Mouse (Mus musculus): ENCODE measurements around the gene Slc16a10. TPM values are rescaled to one million over a fixed set of nuclear protein-coding genes. Genes with fewer than 3 reads are reported as not detected.

The Slc16a10 gene
- polyA plus RNA-seq, 1 experiment: 5.4 TPM

- Histone ChIP-seq H3K9me3 (replicated peaks; ENCODE audit: control insufficient read depth, insufficient read depth, low read length, poor library complexity, severe bottlenecking) (no peaks in the 10 kb centered on the region), H3K4me3 (ENCODE audit: low read depth, low read length) (no peak overlapping the region), H3K27ac (ENCODE audit: insufficient read depth, low read length) (no peak overlapping the region), H3K36me3 (ENCODE audit: control insufficient read depth, insufficient read depth, low read length, poor library complexity, severe bottlenecking) (no peaks in the 10 kb centered on the region), H3K4me1 (ENCODE audit: control insufficient read depth, insufficient read depth, low read length) (no peaks in the 10 kb centered on the region), H3K9ac (ENCODE audit: low read depth, poor library complexity, severe bottlenecking) (no peak overlapping the region), H3K27me3 (ENCODE audit: control insufficient read depth, insufficient read depth, low read length, poor library complexity, severe bottlenecking) (no peaks in the 10 kb centered on the region)
- TF ChIP-seq EP300 (IDR thresholded peaks at IDR 0.05; ENCODE audit: insufficient read depth, low read depth, low read length) (no peak), CTCF (IDR thresholded peaks at IDR 0.05; ENCODE audit: low read depth, low read length) (no peak), POLR2A (IDR thresholded peaks at IDR 0.05; ENCODE audit: insufficient read depth, low read length) (no peak)
Measured at GRCm38 (mm10) chr10:40144815-40145214, 2.8 kb upstream of the Slc16a10 start.

DNA sequence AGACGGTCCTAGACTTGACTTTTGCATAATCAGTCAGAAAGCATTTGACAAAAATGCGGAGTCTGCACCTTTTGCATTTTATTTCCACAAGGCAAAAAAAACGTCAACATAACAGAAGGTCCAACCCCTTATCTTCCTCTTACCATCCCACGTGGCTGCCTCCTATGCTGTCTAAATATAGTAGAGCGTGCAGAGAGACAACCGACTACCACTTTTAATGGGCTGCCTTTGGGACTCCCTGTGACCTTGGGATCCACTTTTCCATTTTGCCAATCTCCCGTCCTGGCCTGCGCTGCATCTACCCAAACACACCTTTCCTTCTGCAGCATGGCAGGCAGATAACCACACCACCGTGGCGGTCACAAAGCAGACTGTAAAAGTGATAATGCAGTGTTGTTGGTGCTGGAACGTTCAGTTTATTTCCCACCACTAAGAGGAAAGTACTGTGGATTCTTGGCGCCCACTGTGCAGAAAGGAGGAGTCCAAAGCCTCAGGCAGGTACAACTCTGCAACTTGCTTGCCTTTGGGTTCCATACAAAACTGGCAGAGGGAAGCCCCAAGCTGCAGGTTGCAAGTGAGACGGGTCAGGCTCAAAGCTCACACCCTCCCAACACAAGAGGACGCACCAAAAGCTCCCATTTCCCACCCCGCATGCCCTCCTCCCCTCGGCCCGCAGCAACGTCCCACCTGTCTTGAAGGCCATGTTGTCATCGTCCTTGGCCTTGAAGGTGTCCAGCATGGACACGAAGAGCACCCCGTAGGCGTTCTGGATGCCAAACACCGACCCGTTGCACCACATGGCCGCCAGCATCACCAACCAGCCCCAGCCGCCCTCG lies 824 bp downstream of the Slc16a10 start:
- Histone ChIP-seq H3K9me3 (replicated peaks; ENCODE audit: control insufficient read depth, insufficient read depth, low read length, poor library complexity, severe bottlenecking) (no peaks in the 10 kb centered on the region), H3K36me3 (ENCODE audit: control insufficient read depth, insufficient read depth, low read length, poor library complexity, severe bottlenecking) (no peaks in the 10 kb centered on the region), H3K27me3 (ENCODE audit: control insufficient read depth, insufficient read depth, low read length, poor library complexity, severe bottlenecking) (no peaks in the 10 kb centered on the region), H3K27ac (ENCODE audit: insufficient read depth, low read length) (no peak overlapping the region), H3K4me3 (ENCODE audit: low read depth, low read length) (peak overlapping the region; percentile 66), H3K9ac (ENCODE audit: low read depth, poor library complexity, severe bottlenecking) (peak overlapping the region; percentile 53), H3K4me1 (ENCODE audit: control insufficient read depth, insufficient read depth, low read length) (no peaks in the 10 kb centered on the region)
- TF ChIP-seq CTCF (IDR thresholded peaks at IDR 0.05; ENCODE audit: low read depth, low read length) (no peak), EP300 (IDR thresholded peaks at IDR 0.05; ENCODE audit: insufficient read depth, low read depth, low read length) (no peak)

DNA sequence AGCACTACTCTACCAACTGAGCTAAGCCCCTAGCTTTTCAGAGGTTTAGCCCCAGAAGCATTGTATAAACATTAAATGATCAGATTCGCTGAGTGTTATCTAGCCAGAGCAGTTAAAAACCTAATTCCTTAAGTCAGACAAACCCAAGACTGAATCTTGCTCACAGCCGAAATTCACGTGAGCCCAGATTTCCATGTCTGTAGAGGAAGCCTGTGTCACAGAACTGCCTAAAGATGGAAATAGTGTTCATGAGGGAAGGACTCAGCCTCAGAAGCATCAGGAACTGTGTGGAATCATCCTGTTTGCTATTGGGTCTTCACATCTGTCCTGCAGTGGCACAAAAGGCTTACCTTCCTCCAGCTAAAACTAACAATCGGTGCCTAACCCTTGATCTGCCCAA lies 2.4 kb downstream of the Slc16a10 start:
- no peak overlapping the region for H3K4me3 ChIP-seq (ENCODE audit: low read depth, low read length)

GRCm38 (mm10) chr10:40135807-40136778 lies 6.0 kb downstream of the Slc16a10 start:
- H3K4me3 ChIP-seq (ENCODE audit: low read depth, low read length): no peak overlapping the region
- no peak overlapping the region for H3K27ac ChIP-seq (ENCODE audit: insufficient read depth, low read length)
- TF ChIP-seq EP300 (IDR thresholded peaks at IDR 0.05; ENCODE audit: insufficient read depth, low read depth, low read length) (no peak), CTCF (IDR thresholded peaks at IDR 0.05; ENCODE audit: low read depth, low read length) (no peak), POLR2A (IDR thresholded peaks at IDR 0.05; ENCODE audit: insufficient read depth, low read length) (no peak)
- no peaks in the 10 kb centered on the region for H3K4me1 ChIP-seq (ENCODE audit: control insufficient read depth, insufficient read depth, low read length)
- no peaks in the 10 kb centered on the region for H3K27me3 ChIP-seq (ENCODE audit: control insufficient read depth, insufficient read depth, low read length, poor library complexity, severe bottlenecking)
- H3K9me3 ChIP-seq (replicated peaks; ENCODE audit: control insufficient read depth, insufficient read depth, low read length, poor library complexity, severe bottlenecking): no peaks in the 10 kb centered on the region
- H3K9ac ChIP-seq (ENCODE audit: low read depth, poor library complexity, severe bottlenecking): no peak overlapping the region
- H3K36me3 ChIP-seq (ENCODE audit: control insufficient read depth, insufficient read depth, low read length, poor library complexity, severe bottlenecking): no peaks in the 10 kb centered on the region

More for the DNA sequence above, 2.4 kb downstream of the Slc16a10 start:
- Histone ChIP-seq H3K27ac (ENCODE audit: insufficient read depth, low read length) (no peak overlapping the region), H3K27me3 (ENCODE audit: control insufficient read depth, insufficient read depth, low read length, poor library complexity, severe bottlenecking) (no peaks in the 10 kb centered on the region), H3K9me3 (replicated peaks; ENCODE audit: control insufficient read depth, insufficient read depth, low read length, poor library complexity, severe bottlenecking) (no peaks in the 10 kb centered on the region), H3K4me1 (ENCODE audit: control insufficient read depth, insufficient read depth, low read length) (no peaks in the 10 kb centered on the region), H3K9ac (ENCODE audit: low read depth, poor library complexity, severe bottlenecking) (no peak overlapping the region), H3K36me3 (ENCODE audit: control insufficient read depth, insufficient read depth, low read length, poor library complexity, severe bottlenecking) (no peaks in the 10 kb centered on the region)
- TF ChIP-seq CTCF (IDR thresholded peaks at IDR 0.05; ENCODE audit: low read depth, low read length): no peak
- TF ChIP-seq POLR2A (IDR thresholded peaks at IDR 0.05; ENCODE audit: insufficient read depth, low read length): no peak
- TF ChIP-seq EP300 (IDR thresholded peaks at IDR 0.05; ENCODE audit: insufficient read depth, low read depth, low read length): no peak

DNA sequence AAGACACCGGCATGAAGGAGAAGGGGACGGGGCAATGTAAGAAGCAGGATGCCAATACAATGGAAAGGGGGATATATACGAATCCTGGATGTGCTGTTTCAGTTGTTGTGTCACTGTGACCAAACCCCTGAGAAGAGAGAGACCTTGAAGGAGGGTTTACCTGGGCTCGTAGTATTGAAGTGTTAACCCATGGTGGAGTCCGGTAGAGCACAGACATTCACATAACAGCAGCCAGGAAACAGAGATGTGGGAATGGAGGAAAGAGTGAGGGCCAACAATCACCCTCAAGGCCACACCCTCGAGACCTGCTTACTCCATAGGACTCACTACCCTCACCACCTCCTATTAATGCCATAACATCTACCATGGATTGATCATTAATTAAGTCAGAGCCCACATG lies 7.2 kb downstream of the Slc16a10 start:
- H3K27me3 ChIP-seq (ENCODE audit: control insufficient read depth, insufficient read depth, low read length, poor library complexity, severe bottlenecking): no peaks in the 10 kb centered on the region
- TF ChIP-seq EP300 (IDR thresholded peaks at IDR 0.05; ENCODE audit: insufficient read depth, low read depth, low read length) (no peak), POLR2A (IDR thresholded peaks at IDR 0.05; ENCODE audit: insufficient read depth, low read length) (no peak), CTCF (IDR thresholded peaks at IDR 0.05; ENCODE audit: low read depth, low read length) (no peak)
- no peak overlapping the region for H3K4me3 ChIP-seq (ENCODE audit: low read depth, low read length)
- no peak overlapping the region for H3K27ac ChIP-seq (ENCODE audit: insufficient read depth, low read length)
- H3K4me1 ChIP-seq (ENCODE audit: control insufficient read depth, insufficient read depth, low read length): no peaks in the 10 kb centered on the region
- no peaks in the 10 kb centered on the region for H3K9me3 ChIP-seq (replicated peaks; ENCODE audit: control insufficient read depth, insufficient read depth, low read length, poor library complexity, severe bottlenecking)
- H3K36me3 ChIP-seq (ENCODE audit: control insufficient read depth, insufficient read depth, low read length, poor library complexity, severe bottlenecking): no peaks in the 10 kb centered on the region
- no peak overlapping the region for H3K9ac ChIP-seq (ENCODE audit: low read depth, poor library complexity, severe bottlenecking)

All from ES-Bruce4 (cell line).